Mouse (Mus musculus) limb, embryonic 11.5 days (tissue): Measurements from ENCODE around the gene Limd1. TPM values are rescaled to one million over a fixed set of nuclear protein-coding genes. Genes with fewer than 3 reads are reported as not detected.
"Not testable (repeated sequence)": the region's sequence is repeated elsewhere in the genome, so short reads cannot be mapped to it uniquely, and the experiment has no call there.

Source experiments
- ATAC-seq: fragments of 200-750 bp; cut with Nextera tagmentation; 2 replicates; pipeline ENCODE4 v1.8.0; 2017; ENCODE audit warnings: low read depth; ENCODE audit not compliant: insufficient number of reproducible peaks, low FRiP score, low TSS enrichment
- DNase-seq: peaks from one replicate; pipeline ENCODE4 v3.0.0-alpha.2; 2015; ENCODE audit warnings: low spot score
- H3K27ac ChIP-seq: fragments of 300-500 bp; sonication (generic); replicated peaks from 2 replicates; pipeline ENCODE4 v1.5.1; 2014; ENCODE audit warnings: low read depth, mild to moderate bottlenecking, low read length
- H3K27me3 ChIP-seq: fragments of 300-500 bp; sonication (generic); 2 replicates; pipeline ENCODE4 v1.6.1; 2014; ENCODE audit warnings: mild to moderate bottlenecking, low read length, mixed read lengths; ENCODE audit not compliant: control insufficient read depth, insufficient read depth
- H3K36me3 ChIP-seq: fragments of 300-500 bp; sonication (generic); 2 replicates; pipeline ENCODE4 v1.6.1; 2014; ENCODE audit warnings: mild to moderate bottlenecking, low read length, moderate library complexity, mixed read lengths; ENCODE audit not compliant: control insufficient read depth, insufficient read depth
- H3K4me1 ChIP-seq: fragments of 300-500 bp; sonication (generic); 2 replicates; pipeline ENCODE4 v1.6.1; 2014; ENCODE audit warnings: low read length, mixed read lengths; ENCODE audit not compliant: control insufficient read depth, insufficient read depth
- H3K4me2 ChIP-seq: fragments of 300-500 bp; sonication (generic); 2 replicates; pipeline ENCODE4 v1.6.1; 2014; ENCODE audit warnings: low read depth, mild to moderate bottlenecking, moderate library complexity; ENCODE audit not compliant: severe bottlenecking
- H3K4me3 ChIP-seq: fragments of 300-500 bp; sonication (generic); 2 replicates; pipeline ENCODE4 v1.5.1; 2014; ENCODE audit warnings: low read depth, low read length
- H3K9ac ChIP-seq: fragments of 300-500 bp; sonication (generic); 2 replicates; pipeline ENCODE4 v1.6.1; 2014; ENCODE audit warnings: mild to moderate bottlenecking, low read length
- H3K9me3 ChIP-seq: fragments of 300-500 bp; sonication (generic); 2 replicates; pipeline ENCODE4 v1.6.1; 2016; ENCODE audit warnings: low read length; ENCODE audit not compliant: control insufficient read depth
- WGBS: fragments of 180-500 bp; shearing (Covaris S2); extraction: QIAGEN DNeasy Blood & Tissue Kit; methylation state at CpG from one replicate; pipeline ENCODE4 v1.1.7; 2014; 5-methylcytosine and 5-hydroxymethylcytosine counted together
- polyA plus RNA-seq: library from polyadenylated mRNA; unstranded; fragments of >200 nt; fragmentation: Nextera tagmentation; extraction: Ambion mirVana; gene quantifications from 2 replicates; pipeline ENCODE4 v1.2.1, GENCODE M21; 2014

Limd1 gene
- polyA plus RNA-seq, result 51.1 and 54.0 TPM in 2 replicates

GRCm38 (mm10) chr9:123478586-123479195 lies at the start of gene Limd1:
TSS of gene Limd1 (plus strand) at chr9:123478706.
- Histone ChIP-seq H3K4me2 (peak within 1 kb of the TSS; percentile 87), H3K9me3 (no peaks in the 10 kb centered on the region; the same call in 1 of the 2 replicates), H3K27ac (peak within 1 kb of the TSS; percentile 53), H3K9ac (peak within 1 kb of the TSS; percentile 74), H3K4me3 (peak within 1 kb of the TSS; percentile 50), H3K36me3 (peaks cover 8% of the 10 kb centered on the region), H3K27me3 (no peaks in the 10 kb centered on the region), H3K4me1 (peaks cover 22% of the 10 kb centered on the region)
- DNase-seq (peak; percentile 73), ATAC-seq (peak; percentile 82)
- WGBS, result under 1% methylated on average over 42 of the region's 57 CpGs

- H3K9me3 ChIP-seq, result no peaks in the 10 kb centered on the region
- H3K4me3 ChIP-seq, result no peak overlapping the region
- no peak for DNase-seq
- no peak for ATAC-seq
- H3K4me2 ChIP-seq, result no peak overlapping the region
- no peak overlapping the region for H3K27ac ChIP-seq
- H3K9ac ChIP-seq, result no peak overlapping the region
- no peaks in the 10 kb centered on the region for H3K36me3 ChIP-seq
- 75% methylated on average over 4 of the region's 4 CpGs for WGBS
- no peaks in the 10 kb centered on the region for H3K4me1 ChIP-seq
- H3K27me3 ChIP-seq, result no peaks in the 10 kb centered on the region
Observed at GRCm38 (mm10) chr9:123429863-123430262, 48.6 kb upstream of the Limd1 start.

DNA sequence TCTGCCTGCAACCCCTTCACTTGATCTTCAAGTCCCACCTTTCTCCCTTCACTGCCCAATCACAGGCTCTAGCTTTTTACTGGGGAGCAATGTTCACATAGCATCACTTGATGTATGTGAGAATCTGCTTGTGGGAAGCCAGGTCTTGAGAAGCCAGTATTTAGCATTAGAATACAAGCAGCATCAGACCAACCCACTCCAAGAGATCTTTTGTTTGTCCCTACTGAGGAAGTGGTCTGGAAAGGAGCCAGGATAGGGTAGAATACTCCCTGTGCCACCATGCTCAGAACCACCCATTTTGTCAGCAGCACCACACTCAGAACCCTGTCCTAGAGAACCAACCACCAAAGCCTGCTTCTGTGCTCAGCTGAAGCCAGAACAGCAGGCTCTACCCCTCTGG lies 47.5 kb upstream of the Limd1 start:
- DNase-seq (no peak), ATAC-seq (no peak)
- H3K36me3 ChIP-seq, result no peaks in the 10 kb centered on the region
- no peak overlapping the region for H3K4me2 ChIP-seq
- no peaks in the 10 kb centered on the region for H3K4me1 ChIP-seq
- H3K9ac ChIP-seq, result no peak overlapping the region
- no peaks in the 10 kb centered on the region for H3K27me3 ChIP-seq
- no peaks in the 10 kb centered on the region for H3K9me3 ChIP-seq
- no peak overlapping the region for H3K4me3 ChIP-seq
- H3K27ac ChIP-seq, result no peak overlapping the region

DNA sequence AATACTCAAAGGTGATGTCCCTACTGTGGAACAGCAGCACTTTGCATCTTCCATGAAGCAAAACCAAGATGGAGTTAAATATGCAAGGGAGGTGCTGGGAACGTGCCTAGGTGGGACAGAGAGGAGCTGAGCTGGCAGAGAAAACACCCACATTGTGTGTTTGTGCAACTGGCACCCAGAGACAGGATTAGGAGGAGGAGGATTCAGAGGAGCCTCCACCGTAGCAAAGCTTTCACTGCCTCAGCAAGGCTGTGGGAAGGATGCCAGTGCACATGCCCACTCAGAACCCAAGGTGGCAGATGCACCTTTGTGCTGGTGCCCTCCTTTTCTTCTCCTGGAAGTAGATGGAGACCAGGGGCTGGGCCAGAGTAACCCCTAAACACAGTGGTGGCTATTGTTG lies 40.3 kb upstream of the Limd1 start:
- Histone ChIP-seq H3K9ac (no peak overlapping the region), H3K4me1 (no peaks in the 10 kb centered on the region), H3K9me3 (no peaks in the 10 kb centered on the region), H3K4me3 (no peak overlapping the region), H3K36me3 (no peaks in the 10 kb centered on the region), H3K27me3 (no peaks in the 10 kb centered on the region), H3K27ac (no peak overlapping the region), H3K4me2 (no peak overlapping the region)
- ATAC-seq, result no peak
- no peak for DNase-seq
- WGBS, result 85% methylated on average over 2 of the region's 2 CpGs

- H3K4me2 ChIP-seq, result no peak overlapping the region
- H3K4me3 ChIP-seq, result no peak overlapping the region
- H3K9ac ChIP-seq, result no peak overlapping the region
- H3K9me3 ChIP-seq, result no peaks in the 10 kb centered on the region
- DNase-seq (no peak), ATAC-seq (no peak)
- H3K27me3 ChIP-seq, result no peaks in the 10 kb centered on the region
- no peak overlapping the region for H3K27ac ChIP-seq
- H3K4me1 ChIP-seq, result no peaks in the 10 kb centered on the region
- WGBS, result 71% methylated on average over 5 of the region's 5 CpGs
- no peaks in the 10 kb centered on the region for H3K36me3 ChIP-seq
Observed at GRCm38 (mm10) chr9:123440230-123441058, 38.1 kb upstream of the Limd1 start.

DNA sequence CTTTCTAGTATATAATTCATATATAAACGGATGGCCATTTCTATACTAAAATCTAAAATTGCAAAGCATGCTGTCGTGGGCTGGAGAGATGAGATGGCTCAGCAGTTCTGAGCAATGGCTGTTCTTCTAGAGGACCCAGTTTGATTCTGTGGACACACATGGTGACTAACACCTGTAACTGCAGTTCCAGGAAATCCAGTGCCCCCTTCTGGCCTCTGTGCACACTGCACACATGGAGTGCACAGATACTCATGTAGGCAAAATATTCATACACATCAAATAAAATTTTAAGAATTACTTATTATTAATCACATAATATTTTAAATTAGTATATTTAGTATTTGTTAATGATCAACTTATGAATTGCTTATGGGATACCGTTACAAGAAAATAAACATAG lies 31.4 kb upstream of the Limd1 start:
- H3K4me3 ChIP-seq, H3K9ac ChIP-seq, H3K27me3 ChIP-seq, H3K4me1 ChIP-seq, H3K36me3 ChIP-seq, H3K9me3 ChIP-seq, H3K27ac ChIP-seq, H3K4me2 ChIP-seq, ATAC-seq: not testable (repeated sequence)
- 96% methylated on average over 2 of the region's 3 CpGs for WGBS
- peak; percentile 30 for DNase-seq

GRCm38 (mm10) chr9:123448594-123448993 lies 29.9 kb upstream of the Limd1 start:
- no peak overlapping the region for H3K27ac ChIP-seq
- no peak overlapping the region for H3K4me3 ChIP-seq
- ATAC-seq (no peak), DNase-seq (no peak)
- no peaks in the 10 kb centered on the region for H3K27me3 ChIP-seq
- H3K9me3 ChIP-seq, result no peaks in the 10 kb centered on the region
- H3K9ac ChIP-seq, result no peak overlapping the region
- H3K4me2 ChIP-seq, result no peak overlapping the region
- no peaks in the 10 kb centered on the region for H3K4me1 ChIP-seq
- H3K36me3 ChIP-seq, result no peaks in the 10 kb centered on the region

DNA sequence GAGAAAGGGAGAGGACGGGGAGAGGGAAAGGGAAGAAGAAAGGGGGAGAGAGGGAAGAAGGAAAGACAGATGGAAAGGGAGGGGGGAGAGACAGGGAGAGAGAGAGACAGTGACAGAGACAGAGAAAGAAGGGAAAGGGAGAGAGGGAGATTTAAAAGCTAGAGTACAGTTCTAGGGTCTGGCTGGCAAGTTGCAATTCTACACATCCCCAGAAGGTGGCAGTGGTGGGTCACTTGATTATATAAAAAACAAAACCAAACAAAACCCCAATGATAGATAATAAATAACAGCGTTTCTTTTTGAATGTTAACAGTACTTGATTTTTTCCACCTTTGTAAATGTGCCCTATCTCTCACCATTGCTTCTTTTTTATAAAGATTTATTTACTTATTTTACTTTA lies 28.3 kb upstream of the Limd1 start:
- no peak overlapping the region for H3K9ac ChIP-seq
- no peaks in the 10 kb centered on the region for H3K9me3 ChIP-seq
- no peak overlapping the region for H3K27ac ChIP-seq
- DNase-seq (peak; percentile 72), ATAC-seq (no peak)
- no peak overlapping the region for H3K4me3 ChIP-seq
- 46% methylated on average over 2 of the region's 2 CpGs for WGBS
- H3K4me2 ChIP-seq, result no peak overlapping the region
- no peaks in the 10 kb centered on the region for H3K27me3 ChIP-seq
- H3K36me3 ChIP-seq, result no peaks in the 10 kb centered on the region
- H3K4me1 ChIP-seq, result no peaks in the 10 kb centered on the region
